Mouse (Mus musculus) myocyte (in vitro differentiated cells): Measurements from ENCODE around the gene Caskin1. TPM values are rescaled to one million over a fixed set of nuclear protein-coding genes. Genes with fewer than 3 reads are reported as not detected.
"Not testable (repeated sequence)": the region's sequence is repeated elsewhere in the genome, so short reads cannot be mapped to it uniquely, and the experiment has no call there.

Experiments used
- H3K27me3 ChIP-seq: one replicate; pipeline ENCODE4 v1.6.1; 2011; ENCODE audit not compliant: control insufficient read depth, insufficient read depth, insufficient read length
- H3K36me3 ChIP-seq: one replicate; pipeline ENCODE4 v1.6.1; 2011; ENCODE audit not compliant: control insufficient read depth, insufficient read depth
- H3K4me2 ChIP-seq: one replicate; pipeline ENCODE4 v1.6.1; 2011; ENCODE audit warnings: low read depth, control low read depth
- H3K4me3 ChIP-seq: one replicate; pipeline ENCODE4 v1.5.1; 2011; ENCODE audit warnings: mild to moderate bottlenecking, control low read depth, moderate library complexity
- H3K79me2 ChIP-seq: one replicate; pipeline ENCODE4 v1.6.1; 2011; ENCODE audit not compliant: control insufficient read depth, insufficient read depth
- H3ac ChIP-seq: one replicate; pipeline ENCODE4 v1.6.1; 2011; ENCODE audit not compliant: control insufficient read depth, insufficient read length
- CEBPB ChIP-seq: IDR thresholded peaks from 2 replicates; pipeline ENCODE4 v1.6.1; 2011; ENCODE audit warnings: mild to moderate bottlenecking, moderate library complexity; ENCODE audit not compliant: poor library complexity, insufficient read depth, severe bottlenecking
- E2F4 ChIP-seq: IDR thresholded peaks from one replicate; pipeline ENCODE4 v1.6.1; 2011; ENCODE audit warnings: mild to moderate bottlenecking, control low read depth, moderate library complexity; ENCODE audit not compliant: insufficient read depth
- MAX ChIP-seq: IDR thresholded peaks from one replicate; pipeline ENCODE4 v1.6.1; 2011; ENCODE audit warnings: low read depth, mild to moderate bottlenecking, control low read depth
- MYOD1 ChIP-seq, 3 experiments: IDR thresholded peaks; one replicate each; pipeline ENCODE4 v1.6.1; 2011; ENCODE audit warnings: control low read depth in 2 of 3, low read depth in 2 of 3, mild to moderate bottlenecking in 2 of 3, moderate library complexity in 1 of 3; ENCODE audit not compliant: insufficient read length in 2 of 3, control insufficient read depth in 1 of 3
- MYOG ChIP-seq, 3 experiments: IDR thresholded peaks; one replicate each; pipeline ENCODE4 v1.6.1; 2011; ENCODE audit warnings: control low read depth in 2 of 3, low read depth in 2 of 3, mild to moderate bottlenecking in 2 of 3; ENCODE audit not compliant: insufficient read length in 2 of 3, control insufficient read depth in 1 of 3, insufficient read depth in 1 of 3
- POLR2A ChIP-seq: IDR thresholded peaks from one replicate; pipeline ENCODE4 v1.6.1; 2011; ENCODE audit warnings: low read depth, mild to moderate bottlenecking, control low read depth, moderate library complexity; ENCODE audit not compliant: insufficient read length
- POLR2AphosphoS2 ChIP-seq: IDR thresholded peaks from one replicate; pipeline ENCODE4 v1.6.1; 2011; ENCODE audit warnings: low read depth, control low read depth; ENCODE audit not compliant: insufficient read length
- REST ChIP-seq: IDR thresholded peaks from one replicate; pipeline ENCODE4 v1.6.1; 2011; ENCODE audit warnings: mild to moderate bottlenecking, control low read depth, moderate library complexity; ENCODE audit not compliant: insufficient read depth, insufficient read length
- SRF ChIP-seq: IDR thresholded peaks from one replicate; pipeline ENCODE4 v1.6.1; 2011; ENCODE audit warnings: low read depth; ENCODE audit not compliant: control insufficient read depth, insufficient read length
- TCF12 ChIP-seq: IDR thresholded peaks from one replicate; pipeline ENCODE4 v1.6.1; 2011; ENCODE audit warnings: mild to moderate bottlenecking, control low read depth; ENCODE audit not compliant: poor library complexity, insufficient read depth, severe bottlenecking
- TCF3 ChIP-seq: IDR thresholded peaks from one replicate; pipeline ENCODE4 v1.6.1; 2011; ENCODE audit warnings: low read depth, control low read depth; ENCODE audit not compliant: insufficient read length
- USF1 ChIP-seq: IDR thresholded peaks from one replicate; pipeline ENCODE4 v1.6.1; 2011; ENCODE audit warnings: low read depth, mild to moderate bottlenecking, control low read depth, moderate library complexity
- polyA plus RNA-seq: library from polyadenylated mRNA; unstranded; fragments of >200 nt; fragmentation: generic; extraction: Trizol; gene quantifications from one replicate; pipeline ENCODE4 v1.2.1, GENCODE M21; 2012; ENCODE audit warnings: missing spikeins

Gene Caskin1
- polyA plus RNA-seq, 1 experiment, result 0.16 TPM

DNA sequence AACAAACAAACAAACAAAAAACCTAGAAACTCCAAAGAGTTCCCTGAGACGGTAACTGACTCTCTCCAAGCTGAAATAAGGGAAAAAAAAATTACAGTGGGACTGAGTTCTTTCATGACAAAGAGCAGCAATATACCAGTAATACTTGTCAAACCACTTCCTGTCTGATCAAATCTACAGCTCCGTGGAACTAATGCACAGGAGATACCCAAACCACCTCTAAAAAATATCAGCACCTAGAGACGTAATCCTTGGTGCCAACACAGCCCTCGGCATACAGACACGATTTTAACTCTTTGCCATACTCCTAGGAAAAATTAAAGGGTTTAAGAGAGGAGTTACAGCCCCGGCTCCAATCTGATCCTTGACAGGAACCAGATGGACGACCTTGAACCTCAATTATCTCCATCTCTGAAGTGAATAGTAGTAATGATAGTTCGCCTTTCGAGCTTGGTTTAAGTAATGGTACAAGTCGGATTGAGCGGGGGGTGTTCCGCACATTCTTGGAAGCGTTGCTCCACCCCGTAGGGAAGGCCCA, 34.1 kb upstream of the Caskin1 start:
- Histone ChIP-seq H3ac (peak overlapping the region; percentile 57), H3K36me3 (peaks cover 7% of the 10 kb centered on the region), H3K4me3 (peak overlapping the region; percentile 75), H3K27me3 (no peaks in the 10 kb centered on the region), H3K4me2 (peak overlapping the region; percentile 97), H3K79me2 (peaks cover 25% of the 10 kb centered on the region)
- TF ChIP-seq TCF12, result no peak
- no peak for TF ChIP-seq TCF3
- no peak for TF ChIP-seq USF1
- TF ChIP-seq REST, result no peak
- no peak for TF ChIP-seq E2F4
- TF ChIP-seq SRF, result no peak
- TF ChIP-seq POLR2A, result no peak
- TF ChIP-seq MAX, result no peak
- TF ChIP-seq MYOG (IDR thresholded peaks at IDR 0.05; ENCODE audit: control insufficient read depth in 1 of 3, insufficient read depth in 1 of 3, insufficient read length in 2 of 3, low read depth in 2 of 3), result no peak
- TF ChIP-seq MYOD1 (IDR thresholded peaks at IDR 0.05; ENCODE audit: control insufficient read depth in 1 of 3, insufficient read length in 2 of 3, low read depth in 2 of 3), result no peak
- no peak for TF ChIP-seq CEBPB
- TF ChIP-seq POLR2AphosphoS2, result no peak

GRCm38 (mm10) chr17:24454756-24455522, 33.5 kb upstream of the Caskin1 start:
- Histone ChIP-seq H3K79me2 (peaks cover 25% of the 10 kb centered on the region), H3K36me3 (peaks cover 2% of the 10 kb centered on the region), H3K27me3 (no peaks in the 10 kb centered on the region), H3K4me2 (peak overlapping the region; percentile 97), H3K4me3 (peak overlapping the region; percentile 75), H3ac (peak overlapping the region; percentile 57)
- TF ChIP-seq MYOD1 (IDR thresholded peaks at IDR 0.05; ENCODE audit: control insufficient read depth in 1 of 3, insufficient read length in 2 of 3, low read depth in 2 of 3) (peak in 1 of 3 experiments; percentile 30), REST (no peak), POLR2AphosphoS2 (peak; percentile 91), E2F4 (no peak), MAX (no peak), TCF3 (peak; percentile 1), SRF (peak; percentile 24), USF1 (no peak), MYOG (IDR thresholded peaks at IDR 0.05; ENCODE audit: control insufficient read depth in 1 of 3, insufficient read depth in 1 of 3, insufficient read length in 2 of 3, low read depth in 2 of 3) (peak in 1 of 3 experiments; percentile 50), TCF12 (no peak), POLR2A (peak; percentile 89), CEBPB (peak; percentile 69; the same call in 1 of the 2 replicates)

GRCm38 (mm10) chr17:24455523-24456206, 32.7 kb upstream of the Caskin1 start:
- Histone ChIP-seq H3K79me2 (peaks cover 25% of the 10 kb centered on the region), H3K4me2 (peak overlapping the region; percentile 36), H3ac (peak overlapping the region; percentile 57), H3K4me3 (peak overlapping the region; percentile 75)
- not testable (repeated sequence) for H3K27me3 ChIP-seq, H3K36me3 ChIP-seq

- no peak overlapping the region for H3K4me3 ChIP-seq
- H3K79me2 ChIP-seq, result no peaks in the 10 kb centered on the region
- no peaks in the 10 kb centered on the region for H3K36me3 ChIP-seq
- TF ChIP-seq E2F4 (no peak), MYOG (IDR thresholded peaks at IDR 0.05; ENCODE audit: control insufficient read depth in 1 of 3, insufficient read depth in 1 of 3, insufficient read length in 2 of 3, low read depth in 2 of 3) (no peak), MYOD1 (IDR thresholded peaks at IDR 0.05; ENCODE audit: control insufficient read depth in 1 of 3, insufficient read length in 2 of 3, low read depth in 2 of 3) (no peak)
- no peaks in the 10 kb centered on the region for H3K27me3 ChIP-seq
- no peak overlapping the region for H3K4me2 ChIP-seq
- no peak overlapping the region for H3ac ChIP-seq
Observed at GRCm38 (mm10) chr17:24461580-24461979, 26.8 kb upstream of the Caskin1 start.

- no peak overlapping the region for H3ac ChIP-seq
- H3K27me3 ChIP-seq, result no peaks in the 10 kb centered on the region
- TF ChIP-seq POLR2A (no peak), REST (no peak), MAX (no peak), TCF3 (no peak), MYOG (IDR thresholded peaks at IDR 0.05; ENCODE audit: control insufficient read depth in 1 of 3, insufficient read depth in 1 of 3, insufficient read length in 2 of 3, low read depth in 2 of 3) (no peak), TCF12 (no peak), E2F4 (no peak), USF1 (no peak), MYOD1 (IDR thresholded peaks at IDR 0.05; ENCODE audit: control insufficient read depth in 1 of 3, insufficient read length in 2 of 3, low read depth in 2 of 3) (no peak), POLR2AphosphoS2 (no peak), CEBPB (no peak), SRF (no peak)
- no peaks in the 10 kb centered on the region for H3K36me3 ChIP-seq
- H3K79me2 ChIP-seq, result no peaks in the 10 kb centered on the region
- no peak overlapping the region for H3K4me2 ChIP-seq
- H3K4me3 ChIP-seq, result no peak overlapping the region
Observed at GRCm38 (mm10) chr17:24462932-24463331, 25.5 kb upstream of the Caskin1 start.
